Mouse (Mus musculus) testis, adult 2 months (tissue): ENCODE results near the gene Tfpi.

Experiments used
- CTCF ChIP-seq: fragments of 200-500 bp; IDR thresholded peaks from 2 replicates; pipeline ENCODE4 v1.5.1; 2012; ENCODE audit warnings: low read depth, mild to moderate bottlenecking, inconsistent platforms, low read length, moderate library complexity; ENCODE audit not compliant: control insufficient read depth, insufficient read depth, insufficient replicate concordance
- POLR2A ChIP-seq: fragments of 200-500 bp; IDR thresholded peaks from 2 replicates; pipeline ENCODE4 v1.6.1; 2012; ENCODE audit warnings: low read depth, mild to moderate bottlenecking, inconsistent platforms, low read length, moderate library complexity; ENCODE audit not compliant: control insufficient read depth

DNA sequence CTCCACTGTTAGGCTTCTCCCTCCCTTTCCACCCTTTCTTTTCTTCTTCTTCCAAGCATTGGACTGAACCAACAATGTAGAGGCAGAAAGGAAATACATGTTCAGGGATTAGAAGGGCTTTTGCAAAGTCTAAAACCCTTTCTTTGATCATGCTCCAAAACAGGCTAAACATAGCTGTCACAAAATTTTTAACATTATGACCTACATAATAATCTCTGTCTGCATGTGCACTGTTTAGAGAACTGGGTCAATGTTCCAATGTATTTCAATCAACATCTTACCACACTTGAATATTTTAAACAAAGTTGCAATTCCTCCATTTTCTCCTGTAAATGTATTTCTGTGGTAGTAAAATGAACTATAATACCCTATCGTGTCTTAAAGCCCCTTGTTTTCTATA is 31.1 kb downstream of the Tfpi start:
- TF ChIP-seq CTCF = no peak
- TF ChIP-seq POLR2A = no peak
